Mouse (Mus musculus): ENCODE measurements around the gene Krtap4-6. TPM values are rescaled to one million over a fixed set of nuclear protein-coding genes. Genes with fewer than 3 reads are reported as not detected.
A peak's percentile ranks its signal among the peaks of the same experiment; 100 is the strongest.
"Not testable (repeated sequence)": the region's sequence is repeated elsewhere in the genome, so short reads cannot be mapped to it uniquely, and the experiment has no call there.

The Krtap4-6 gene
- not detected for total RNA-seq (2022)

DNA sequence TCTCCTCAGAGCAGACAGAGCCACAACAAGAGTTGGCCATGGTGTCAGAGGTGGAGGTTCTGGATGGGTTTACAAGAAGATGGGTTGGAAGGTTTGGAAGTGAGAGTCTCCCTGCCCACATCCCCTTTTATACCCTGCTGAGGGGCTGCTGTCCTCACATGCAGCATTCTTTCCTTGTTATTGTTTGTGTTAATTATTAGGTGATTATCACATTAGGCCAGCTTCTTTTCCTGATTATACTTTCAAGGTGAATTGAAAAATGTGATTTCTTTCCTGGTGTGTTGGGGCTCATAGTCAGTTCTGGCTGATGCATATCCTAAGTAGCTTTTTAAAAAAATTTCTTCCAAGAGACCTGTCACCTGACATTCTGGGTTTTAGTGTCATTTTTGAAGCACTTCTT lies at the start of gene Krtap4-6:
Krtap4-6 (minus strand) TSS at position 101 of the 400 bp plus-strand sequence.
- no peak for DNase-seq (ENCODE audit: low spot score in 2 of 2)

- no peak for DNase-seq (ENCODE audit: low spot score in 2 of 2)
Observed at GRCm38 (mm10) chr11:99690463-99690862, 24.7 kb upstream of the Krtap4-6 start, which contains the start of gene Gm14190. Gm14190 (minus strand) TSS chr11:99690740.

- DNase-seq (ENCODE audit: low spot score in 2 of 2), result not testable (repeated sequence)
Observed at GRCm38 (mm10) chr11:99685235-99685634, 19.5 kb upstream of the Krtap4-6 start.

DNA sequence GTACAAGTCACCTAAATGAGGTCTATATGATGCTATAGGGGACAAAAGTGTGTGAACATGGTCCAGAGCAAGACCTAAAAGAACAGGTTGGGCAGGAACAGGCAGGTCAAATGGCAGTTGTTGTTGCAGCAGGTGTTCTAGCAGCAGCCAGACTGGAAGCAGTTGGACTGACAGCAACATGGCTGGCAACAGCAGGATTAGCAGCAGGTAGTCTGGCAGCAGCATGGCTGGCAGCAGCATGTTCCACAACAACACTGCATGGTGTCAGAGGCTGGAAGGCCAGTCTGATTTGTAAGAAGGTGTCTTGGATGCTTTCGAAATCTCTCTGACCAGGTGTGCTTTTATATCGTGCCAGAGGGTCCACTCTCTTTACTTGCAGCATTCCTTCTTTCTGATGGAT lies 17.7 kb upstream of the Krtap4-6 start:
- no peak for DNase-seq (ENCODE audit: low spot score in 2 of 2)

DNA sequence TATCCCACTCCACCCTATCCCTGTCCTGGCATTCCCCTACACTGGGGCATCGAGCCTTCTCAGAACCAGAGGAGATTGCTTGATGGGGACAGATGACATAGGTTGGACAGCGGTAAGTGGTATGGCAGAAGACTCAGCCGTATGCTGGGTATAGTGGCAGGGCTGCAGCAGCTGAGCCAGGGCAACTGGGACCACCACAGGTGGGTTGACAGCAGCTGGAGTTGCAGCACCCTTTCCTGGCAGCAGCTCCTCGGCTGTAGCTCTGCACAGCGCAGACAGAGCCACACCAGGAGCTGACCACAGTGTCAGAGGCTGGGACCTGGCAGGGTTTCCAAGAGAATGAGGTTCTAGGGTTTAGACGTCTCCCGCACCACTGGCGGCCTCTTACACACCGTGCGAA lies 3.0 kb downstream of the Krtap4-6 start:
- DNase-seq (ENCODE audit: low spot score in 2 of 2), result no peak

GRCm38 (mm10) chr11:99659256-99659655 lies 6.5 kb downstream of the Krtap4-6 start:
- DNase-seq (ENCODE audit: low spot score in 2 of 2), result no peak

- DNase-seq (ENCODE audit: low spot score in 2 of 2), result not testable (repeated sequence)
Observed at GRCm38 (mm10) chr11:99658467-99659010, 7.2 kb downstream of the Krtap4-6 start, which contains the start of gene Gm11563. Gm11563 (minus strand) TSS chr11:99658960.

- DNase-seq (ENCODE audit: low spot score in 2 of 2), result no peak
Observed at GRCm38 (mm10) chr11:99657051-99657450, 8.7 kb downstream of the Krtap4-6 start.

DNA sequence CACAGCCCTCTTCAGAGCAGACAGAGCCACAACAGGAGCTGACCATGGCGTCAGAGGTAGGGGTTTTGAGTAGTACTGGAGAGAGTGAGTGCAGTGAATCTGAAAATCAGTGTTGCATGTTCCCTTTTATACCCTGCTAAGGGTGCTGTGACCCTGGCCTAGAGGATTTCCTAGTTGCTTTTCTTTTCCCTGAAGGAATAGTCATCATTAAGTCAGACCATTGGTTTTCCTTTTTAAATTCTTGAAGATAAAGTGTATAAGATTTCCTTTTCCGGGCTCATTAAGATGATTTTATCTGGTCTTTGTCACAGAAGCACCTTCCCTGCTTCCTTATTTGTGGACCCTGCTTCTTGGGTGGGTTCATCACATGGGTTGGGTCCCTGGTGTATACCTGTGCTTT lies 15.6 kb downstream of the Krtap4-6 start, which contains the start of gene Gm11555:
Gm11555 (minus strand) TSS at position 101 of the 400 bp plus-strand sequence.
- no peak for DNase-seq (ENCODE audit: low spot score in 2 of 2)

- DNase-seq (ENCODE audit: low spot score in 2 of 2), result peak in 1 of 2 experiments; percentile 4
Observed at GRCm38 (mm10) chr11:99646444-99646843, 19.3 kb downstream of the Krtap4-6 start.

DNA sequence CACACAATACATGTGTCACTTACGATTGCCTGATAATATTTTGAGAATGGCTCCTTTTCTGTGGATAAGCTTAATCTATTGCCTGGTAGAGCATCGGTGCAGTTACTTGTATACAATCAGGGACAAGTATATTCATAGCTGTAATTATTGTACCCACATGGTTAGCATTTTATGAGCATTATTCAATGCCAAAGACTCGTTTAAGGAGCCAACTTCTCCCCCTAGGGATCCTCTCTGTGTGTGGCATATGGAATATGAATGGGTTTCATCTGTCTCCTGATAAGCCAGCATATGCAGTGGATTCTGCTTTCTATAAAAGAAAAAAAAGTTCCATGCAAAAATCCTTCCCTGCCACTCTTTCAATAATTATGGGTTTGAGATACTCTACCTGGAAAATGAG lies 21.4 kb downstream of the Krtap4-6 start:
- DNase-seq (ENCODE audit: low spot score in 2 of 2), result no peak

DNA sequence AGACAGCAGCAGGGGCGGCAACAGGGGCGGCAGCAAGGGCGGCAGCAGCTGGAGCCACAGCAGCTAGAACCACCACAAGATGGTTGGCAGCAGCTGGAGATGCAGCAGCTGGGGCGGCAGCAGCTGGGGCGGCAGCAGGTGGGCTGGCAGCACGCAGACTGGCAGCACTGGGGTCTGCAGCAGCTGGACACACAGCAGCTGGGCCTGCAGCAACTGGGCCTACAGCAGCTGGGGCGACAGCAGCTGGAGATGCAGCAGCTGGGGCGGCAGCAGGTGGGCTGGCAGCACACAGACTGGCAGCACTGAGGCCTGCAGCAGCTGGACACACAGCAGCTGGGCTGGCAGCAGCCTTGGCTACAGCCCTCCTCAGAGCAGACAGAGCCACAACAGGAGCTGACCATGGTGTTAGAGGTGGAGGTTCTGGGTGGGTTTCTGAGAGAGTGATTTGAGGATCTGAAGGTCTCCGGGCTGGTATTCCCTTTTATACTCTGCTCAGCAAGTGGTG lies 22.1 kb downstream of the Krtap4-6 start, which contains the start of gene Krtap4-7:
Krtap4-7 (minus strand) TSS at position 455 of the 505 bp plus-strand sequence.
- not testable (repeated sequence) for DNase-seq (ENCODE audit: low spot score in 2 of 2)

GRCm38 (mm10) chr11:99640926-99641325 lies 24.8 kb downstream of the Krtap4-6 start:
- no peak for DNase-seq (ENCODE audit: low spot score in 2 of 2)

GRCm38 (mm10) chr11:99637086-99637485 lies 28.7 kb downstream of the Krtap4-6 start:
- DNase-seq (ENCODE audit: low spot score in 2 of 2), result no peak

GRCm38 (mm10) chr11:99634653-99635134 lies 31.1 kb downstream of the Krtap4-6 start, which contains the start of gene Krtap4-2:
Krtap4-2 (minus strand) TSS chr11:99635084.
- DNase-seq (ENCODE audit: low spot score in 2 of 2), result no peak

- no peak for DNase-seq (ENCODE audit: low spot score in 2 of 2)
Observed at GRCm38 (mm10) chr11:99633293-99633692, 32.5 kb downstream of the Krtap4-6 start.

DNA sequence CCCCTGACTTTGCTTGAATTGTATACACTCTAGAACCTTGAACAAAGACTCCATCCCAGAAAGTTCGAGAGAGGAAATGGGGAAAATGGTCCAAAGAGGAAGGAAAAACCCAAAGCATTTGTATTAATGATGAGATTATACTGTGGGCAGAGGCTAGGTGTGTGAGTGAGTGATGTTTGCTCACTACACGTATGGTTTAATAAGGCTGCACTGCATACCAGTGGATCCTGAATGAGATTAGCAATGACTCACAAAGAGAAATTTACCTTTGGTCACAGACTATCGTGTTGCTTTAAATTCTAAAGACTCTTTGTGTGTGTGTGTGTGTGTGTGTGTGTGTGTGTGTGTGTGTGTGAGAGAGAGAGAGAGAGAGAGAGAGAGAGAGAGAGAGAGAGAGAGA lies 34.9 kb downstream of the Krtap4-6 start:
- no peak for DNase-seq (ENCODE audit: low spot score in 2 of 2)

DNA sequence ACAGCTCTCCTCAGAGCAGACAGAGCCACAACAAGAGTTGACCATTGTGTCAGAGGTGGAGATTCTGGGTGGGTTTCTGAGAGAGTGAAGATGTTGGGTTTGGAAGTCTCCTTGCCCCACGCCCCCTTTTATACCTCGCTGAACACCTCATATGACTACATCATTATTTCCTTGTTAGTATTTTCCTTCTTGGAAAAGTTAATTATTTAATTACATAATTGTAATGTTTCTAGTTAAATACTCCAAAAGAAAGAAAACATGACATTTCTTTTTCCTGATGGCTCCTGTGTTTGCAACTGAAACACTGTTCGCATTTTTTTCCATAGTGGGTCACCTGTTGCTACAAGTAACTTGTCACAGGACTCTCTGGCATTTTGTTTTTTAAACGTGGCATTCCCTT lies 37.6 kb downstream of the Krtap4-6 start, which contains the start of gene Krtap4-1:
Krtap4-1 (minus strand) TSS at position 101 of the 400 bp plus-strand sequence.
- DNase-seq (ENCODE audit: low spot score in 2 of 2), result no peak

DNA sequence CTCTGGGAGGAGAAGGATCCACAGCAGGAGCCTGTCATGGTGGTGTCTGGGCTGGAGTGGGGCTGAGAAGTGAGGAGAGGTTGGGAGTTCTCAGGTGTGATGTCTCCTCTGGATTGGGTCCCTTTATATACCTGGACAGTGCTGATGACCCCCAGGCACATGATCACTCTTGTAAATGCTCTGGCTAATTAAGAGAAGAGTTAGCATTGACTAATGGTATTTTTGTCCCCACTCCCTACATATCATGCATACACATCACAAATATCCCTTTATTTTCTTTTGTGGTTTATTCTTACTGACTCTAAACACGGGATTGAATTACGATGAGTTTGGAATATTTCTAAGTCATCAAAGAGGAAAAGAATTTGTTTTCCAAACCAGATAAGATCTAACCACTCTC lies 45.4 kb downstream of the Krtap4-6 start, which contains the start of gene Gm11562:
Gm11562 (minus strand) TSS at position 101 of the 400 bp plus-strand sequence.
- DNase-seq (ENCODE audit: low spot score in 2 of 2), result no peak
